Mouse (Mus musculus) bone marrow, adult 2 months (tissue): Measurements from ENCODE around the gene 1700025G04Rik. TPM values are rescaled to one million over a fixed set of nuclear protein-coding genes. Genes with fewer than 3 reads are reported as not detected.

ENCODE experiments used
- H3K27ac ChIP-seq: fragments of 200-500 bp; 2 replicates; pipeline ENCODE4 v1.5.1; 2012; ENCODE audit warnings: low read depth, mild to moderate bottlenecking, control low read depth, inconsistent platforms, low read length; ENCODE audit not compliant: control insufficient read depth, poor library complexity, insufficient read depth
- H3K4me1 ChIP-seq: fragments of 200-500 bp; 2 replicates; pipeline ENCODE4 v1.6.1; 2011; ENCODE audit warnings: low read length; ENCODE audit not compliant: control insufficient read depth, insufficient read depth
- H3K4me3 ChIP-seq: fragments of 200-500 bp; replicated peaks from 2 replicates; pipeline ENCODE3; 2011; ENCODE audit warnings: mild to moderate bottlenecking, low read depth, low read length, control low read depth; ENCODE audit not compliant: control insufficient read depth
- CTCF ChIP-seq: fragments of 200-500 bp; IDR thresholded peaks from 2 replicates; pipeline ENCODE4 v1.5.1; 2011; ENCODE audit warnings: low read length, control low read depth; ENCODE audit not compliant: control insufficient read depth, insufficient read depth
- POLR2A ChIP-seq: fragments of 200-500 bp; IDR thresholded peaks from 2 replicates; pipeline ENCODE4 v1.6.1; 2011; ENCODE audit warnings: low read depth, mild to moderate bottlenecking, control low read depth, low read length, borderline replicate concordance; ENCODE audit not compliant: control insufficient read depth
- WGBS: fragments of 180-500 bp; shearing (Covaris S2); methylation state at CpG from one replicate; pipeline ENCODE4 v1.1.7; 2018; 5-methylcytosine and 5-hydroxymethylcytosine counted together
- polyA plus RNA-seq: library from polyadenylated mRNA; stranded (reverse); fragments of >200 nt; gene quantifications from 2 replicates; pipeline ENCODE4 v1.2.4, GENCODE M21; 2011; ENCODE audit warnings: low replicate concordance; ENCODE audit not compliant: missing spikeins, insufficient read depth, insufficient read length

The 1700025G04Rik gene
- polyA plus RNA-seq, 1 experiment = 0.92 TPM

GRCm38 (mm10) chr1:151976850-151977249, 113.1 kb downstream of the 1700025G04Rik start:
- H3K4me1 ChIP-seq = peaks cover 2% of the 10 kb centered on the region; the same call in 1 of the 2 replicates
- WGBS = 9% methylated on average over 3 of the region's 3 CpGs
- no peak for TF ChIP-seq POLR2A
- TF ChIP-seq CTCF = no peak
- no peak overlapping the region for H3K27ac ChIP-seq
- H3K4me3 ChIP-seq = no peak overlapping the region

- TF ChIP-seq CTCF (no peak), POLR2A (no peak)
- no peak overlapping the region for H3K27ac ChIP-seq
- H3K4me1 ChIP-seq = peaks cover 2% of the 10 kb centered on the region; the same call in 1 of the 2 replicates
- H3K4me3 ChIP-seq = no peak overlapping the region
- WGBS = 85% methylated on average over 17 of the region's 17 CpGs
These were observed 114.2 kb downstream of the 1700025G04Rik start for GRCm38 (mm10) chr1:151975418-151976379.

DNA sequence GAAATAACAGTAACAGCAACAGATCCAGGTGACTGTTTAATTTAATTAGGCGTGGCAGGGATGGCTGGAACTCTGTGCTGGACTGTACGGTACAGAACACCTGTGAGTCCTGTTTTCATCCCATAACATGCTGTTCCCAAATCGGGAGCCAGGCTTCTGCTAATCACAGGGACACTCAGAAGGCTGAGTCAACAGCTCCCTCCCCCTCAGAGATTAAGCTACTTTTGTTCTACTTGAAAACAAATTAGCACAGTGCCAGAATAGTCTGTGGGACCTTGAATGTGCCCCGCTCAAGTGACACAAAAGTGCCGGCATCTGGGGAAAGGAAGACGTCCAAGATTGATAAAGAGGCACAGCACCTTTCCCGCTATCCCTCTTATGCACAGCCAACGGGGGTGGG, 115.0 kb downstream of the 1700025G04Rik start:
- Histone ChIP-seq H3K4me3 (no peak overlapping the region), H3K27ac (no peak overlapping the region), H3K4me1 (peaks cover 2% of the 10 kb centered on the region; the same call in 1 of the 2 replicates)
- WGBS = 75% methylated on average over 8 of the region's 8 CpGs
- no peak for TF ChIP-seq CTCF
- no peak for TF ChIP-seq POLR2A

GRCm38 (mm10) chr1:151974424-151974823, 115.5 kb downstream of the 1700025G04Rik start:
- Histone ChIP-seq H3K27ac (no peak overlapping the region), H3K4me1 (no peaks in the 10 kb centered on the region; the same call in 1 of the 2 replicates), H3K4me3 (no peak overlapping the region)
- TF ChIP-seq CTCF (no peak), POLR2A (no peak)
- WGBS = 70% methylated on average over 7 of the region's 7 CpGs

GRCm38 (mm10) chr1:151973110-151973700, 116.7 kb downstream of the 1700025G04Rik start:
- H3K4me3 ChIP-seq = no peak overlapping the region
- H3K4me1 ChIP-seq = no peaks in the 10 kb centered on the region; the same call in 1 of the 2 replicates
- TF ChIP-seq POLR2A (no peak), CTCF (no peak)
- WGBS = 73% methylated on average over 5 of the region's 5 CpGs
- no peak overlapping the region for H3K27ac ChIP-seq

GRCm38 (mm10) chr1:151971581-151971980, 118.3 kb downstream of the 1700025G04Rik start:
- no peak overlapping the region for H3K27ac ChIP-seq
- WGBS = 81% methylated on average over 2 of the region's 2 CpGs
- no peaks in the 10 kb centered on the region; the same call in 1 of the 2 replicates for H3K4me1 ChIP-seq
- H3K4me3 ChIP-seq = no peak overlapping the region
- TF ChIP-seq POLR2A (no peak), CTCF (no peak)

- 80% methylated on average over 5 of the region's 5 CpGs for WGBS
- Histone ChIP-seq H3K4me3 (no peak overlapping the region), H3K27ac (no peak overlapping the region), H3K4me1 (no peaks in the 10 kb centered on the region; the same call in 1 of the 2 replicates)
- TF ChIP-seq CTCF (no peak), POLR2A (no peak)
These were observed 121.8 kb downstream of the 1700025G04Rik start for GRCm38 (mm10) chr1:151968126-151968525.

- 69% methylated on average over 2 of the region's 2 CpGs for WGBS
- no peaks in the 10 kb centered on the region; the same call in 1 of the 2 replicates for H3K4me1 ChIP-seq
These were observed 125.1 kb downstream of the 1700025G04Rik start for GRCm38 (mm10) chr1:151964811-151965210.

More at GRCm38 (mm10) chr1:151964811-151965210, 125.1 kb downstream of the 1700025G04Rik start:
- H3K4me3 ChIP-seq = no peak overlapping the region
- TF ChIP-seq CTCF (no peak), POLR2A (no peak)
- H3K27ac ChIP-seq = no peak overlapping the region
